Mouse (Mus musculus) myocyte (in vitro differentiated cells): Measurements from ENCODE around the gene Hes5.

Source experiments
- MAX ChIP-seq: IDR thresholded peaks from one replicate; pipeline ENCODE4 v1.6.1; 2011; ENCODE audit warnings: low read depth, mild to moderate bottlenecking, control low read depth
- MYOG ChIP-seq, 3 experiments: IDR thresholded peaks; one replicate each; pipeline ENCODE4 v1.6.1; 2011; ENCODE audit warnings: control low read depth in 2 of 3, low read depth in 2 of 3, mild to moderate bottlenecking in 2 of 3; ENCODE audit not compliant: insufficient read length in 2 of 3, control insufficient read depth in 1 of 3, insufficient read depth in 1 of 3
- POLR2A ChIP-seq: IDR thresholded peaks from one replicate; pipeline ENCODE4 v1.6.1; 2011; ENCODE audit warnings: low read depth, mild to moderate bottlenecking, control low read depth, moderate library complexity; ENCODE audit not compliant: insufficient read length
- POLR2AphosphoS2 ChIP-seq: IDR thresholded peaks from one replicate; pipeline ENCODE4 v1.6.1; 2011; ENCODE audit warnings: low read depth, control low read depth; ENCODE audit not compliant: insufficient read length
- TCF12 ChIP-seq: IDR thresholded peaks from one replicate; pipeline ENCODE4 v1.6.1; 2011; ENCODE audit warnings: mild to moderate bottlenecking, control low read depth; ENCODE audit not compliant: poor library complexity, insufficient read depth, severe bottlenecking

DNA sequence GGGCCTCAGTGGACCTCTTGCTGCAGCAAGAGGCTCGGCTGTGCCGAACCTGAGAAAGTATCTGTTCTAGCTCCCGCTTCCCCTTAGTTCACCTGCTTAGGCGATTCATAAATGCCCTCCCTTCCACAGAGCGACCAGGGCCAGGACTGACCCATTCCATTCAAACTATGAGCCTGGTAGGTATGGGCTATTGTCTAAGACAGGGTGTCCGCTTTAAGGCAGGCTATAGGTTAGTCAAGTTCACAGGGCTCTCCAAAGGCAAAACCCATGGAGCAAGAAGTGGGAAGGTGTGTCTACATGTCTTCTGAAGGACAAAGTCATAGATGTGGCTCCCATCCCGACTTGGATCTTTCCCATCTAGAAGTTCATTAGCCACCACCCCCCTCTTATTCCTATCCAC, 2.0 kb downstream of the Hes5 start:
- TF ChIP-seq POLR2A, result no peak
- no peak for TF ChIP-seq TCF12
- no peak for TF ChIP-seq MAX
- TF ChIP-seq POLR2AphosphoS2, result no peak
- TF ChIP-seq MYOG (IDR thresholded peaks at IDR 0.05; ENCODE audit: control insufficient read depth in 1 of 3, insufficient read depth in 1 of 3, insufficient read length in 2 of 3, low read depth in 2 of 3), result no peak
